Mouse (Mus musculus): ENCODE results near the gene Abce1.

The Abce1 gene

GRCm38 (mm10) chr8:79639586-79640451 lies 71.7 kb downstream of the Abce1 start, which contains the start of gene Otud4:
Gene Otud4 (plus strand): TSS chr8:79639618.
- peak; percentile 53 to 64 for DNase-seq (ENCODE audit: low spot score in 2 of 2)

- peak; percentile 98 to 99 for DNase-seq (ENCODE audit: low spot score in 2 of 2)
These were observed 72.6 kb downstream of the Abce1 start for GRCm38 (mm10) chr8:79638707-79639549.

- DNase-seq (ENCODE audit: low spot score in 2 of 2) = no peak
These were observed 73.4 kb downstream of the Abce1 start for GRCm38 (mm10) chr8:79638001-79638706.

GRCm38 (mm10) chr8:79637237-79637636 lies 74.3 kb downstream of the Abce1 start:
- DNase-seq (ENCODE audit: low spot score in 2 of 2) = no peak

GRCm38 (mm10) chr8:79636151-79636550 lies 75.4 kb downstream of the Abce1 start:
- no peak for DNase-seq (ENCODE audit: low spot score in 2 of 2)

- DNase-seq (ENCODE audit: low spot score in 2 of 2) = no peak
These were observed 76.0 kb downstream of the Abce1 start for GRCm38 (mm10) chr8:79635491-79635890.

Measured in right cerebral cortex, adult 2 months (tissue).